Mouse (Mus musculus) G1E (cell line): Measurements from ENCODE around the gene 4931422A03Rik.

Experiments
- CTCF ChIP-seq: IDR thresholded peaks from 2 replicates; pipeline ENCODE4 v1.5.1; 2012; ENCODE audit warnings: low read depth, low read length, inconsistent platforms, mixed read lengths
- GATA1 ChIP-seq: IDR thresholded peaks from 2 replicates; pipeline ENCODE4 v1.6.1; 2012; ENCODE audit warnings: borderline replicate concordance, low read length, inconsistent platforms, mixed read lengths
- POLR2AphosphoS5 ChIP-seq: IDR thresholded peaks from 2 replicates; pipeline ENCODE4 v1.6.1; 2012; ENCODE audit warnings: low read depth, low read length, inconsistent platforms; ENCODE audit not compliant: insufficient replicate concordance
- TAL1 ChIP-seq: conservative IDR thresholded peaks from 2 replicates; pipeline ENCODE4 v1.6.1; 2012; ENCODE audit warnings: low read depth, low read length, inconsistent platforms, mixed read lengths

- TF ChIP-seq GATA1 (no peak), CTCF (no peak), POLR2AphosphoS5 (no peak), TAL1 (no peak)
Measured at GRCm38 (mm10) chr2:103970791-103971649, 57.1 kb downstream of the 4931422A03Rik start.
